Mouse (Mus musculus): Measurements from ENCODE around the gene Zfp850.
A peak's percentile ranks its signal among the peaks of the same experiment; 100 is the strongest.
"Not testable (repeated sequence)": the region's sequence is repeated elsewhere in the genome, so short reads cannot be mapped to it uniquely, and the experiment has no call there.

Zfp850 gene

GRCm38 (mm10) chr7:28013549-28014444, at the start of gene Zfp850:
Zfp850 (minus strand) TSS chr7:28014115.
- peak; percentile 92 for DNase-seq (ENCODE audit: low spot score)

GRCm38 (mm10) chr7:28059972-28060371, 46.1 kb upstream of the Zfp850 start:
- DNase-seq (ENCODE audit: low spot score): no peak

GRCm38 (mm10) chr7:28053046-28053930, 39.4 kb upstream of the Zfp850 start:
- DNase-seq (ENCODE audit: low spot score): no peak

GRCm38 (mm10) chr7:28050584-28050983, 36.7 kb upstream of the Zfp850 start:
- no peak for DNase-seq (ENCODE audit: low spot score)

- peak; percentile 100 for DNase-seq (ENCODE audit: low spot score)
Observed at GRCm38 (mm10) chr7:28049476-28050409, 35.8 kb upstream of the Zfp850 start, which contains the start of gene Psmc4. Psmc4 (minus strand) TSS chr7:28050101.

- no peak for DNase-seq (ENCODE audit: low spot score)
Observed at GRCm38 (mm10) chr7:28044524-28044923, 30.6 kb upstream of the Zfp850 start.

- no peak for DNase-seq (ENCODE audit: low spot score)
Observed at GRCm38 (mm10) chr7:28014445-28014810, 513 bp upstream of the Zfp850 start.

- no peak for DNase-seq (ENCODE audit: low spot score)
Observed at GRCm38 (mm10) chr7:28010271-28010670, 3.6 kb downstream of the Zfp850 start.

- DNase-seq (ENCODE audit: low spot score): no peak
Observed at GRCm38 (mm10) chr7:27982197-27982596, 31.7 kb downstream of the Zfp850 start.

- peak; percentile 89 for DNase-seq (ENCODE audit: low spot score)
Observed at GRCm38 (mm10) chr7:27978683-27979528, 35.0 kb downstream of the Zfp850 start, which contains the start of gene Zfp780b. Zfp780b (minus strand) TSS chr7:27979171.

- DNase-seq (ENCODE audit: low spot score): not testable (repeated sequence)
Observed at GRCm38 (mm10) chr7:27949451-27949850, 64.5 kb downstream of the Zfp850 start.

- DNase-seq (ENCODE audit: low spot score): peak; percentile 24
Observed at GRCm38 (mm10) chr7:27941869-27942268, 72.0 kb downstream of the Zfp850 start.

Measured in embryo, embryonic 10.5 days (tissue).